Mouse (Mus musculus) hindbrain, embryonic 12.5 days (tissue): ENCODE measurements at regions not wholly inside any gene's neighbourhood (a gene's known extent, or its start where the extent isn't known, plus 50 kb on each side); places are given as distances from the start of the nearest gene placed in this dataset.
A peak's percentile ranks its signal among the peaks of the same experiment; 100 is the strongest.
"Not testable (repeated sequence)": the region's sequence is repeated elsewhere in the genome, so short reads cannot be mapped to it uniquely, and the experiment has no call there.

ENCODE experiments used
- ATAC-seq: fragments of 200-750 bp; cut with Nextera tagmentation; 2 replicates; pipeline ENCODE4 v1.8.0; 2017; ENCODE audit warnings: moderate TSS enrichment; ENCODE audit not compliant: low FRiP score
- H3K27ac ChIP-seq: fragments of 300-500 bp; sonication (generic); 2 replicates; pipeline ENCODE4 v1.5.1; 2016; ENCODE audit warnings: mild to moderate bottlenecking
- H3K27me3 ChIP-seq: fragments of 300-500 bp; sonication (generic); 2 replicates; pipeline ENCODE4 v1.6.1; 2016; ENCODE audit warnings: mild to moderate bottlenecking
- H3K36me3 ChIP-seq: fragments of 300-500 bp; sonication (generic); 2 replicates; pipeline ENCODE4 v1.6.1; 2016; ENCODE audit warnings: mild to moderate bottlenecking
- H3K4me1 ChIP-seq: fragments of 300-500 bp; sonication (generic); 2 replicates; pipeline ENCODE4 v1.6.1; 2016
- H3K4me2 ChIP-seq: fragments of 300-500 bp; sonication (generic); replicated peaks from 2 replicates; pipeline ENCODE4 v1.6.1; 2016; ENCODE audit warnings: mild to moderate bottlenecking
- H3K4me3 ChIP-seq: fragments of 300-500 bp; sonication (generic); 2 replicates; pipeline ENCODE4 v1.5.1; 2016; ENCODE audit warnings: mild to moderate bottlenecking
- H3K9ac ChIP-seq: fragments of 300-500 bp; sonication (generic); 2 replicates; pipeline ENCODE4 v1.6.1; 2016; ENCODE audit warnings: mild to moderate bottlenecking, moderate library complexity
- H3K9me3 ChIP-seq: fragments of 300-500 bp; sonication (generic); replicated peaks from 2 replicates; pipeline ENCODE4 v1.6.1; 2016; ENCODE audit warnings: mild to moderate bottlenecking
- WGBS: fragments of 180-500 bp; shearing (Covaris S2); methylation state at CpG from one replicate; pipeline ENCODE4 v1.1.7; 2016; 5-methylcytosine and 5-hydroxymethylcytosine counted together

DNA sequence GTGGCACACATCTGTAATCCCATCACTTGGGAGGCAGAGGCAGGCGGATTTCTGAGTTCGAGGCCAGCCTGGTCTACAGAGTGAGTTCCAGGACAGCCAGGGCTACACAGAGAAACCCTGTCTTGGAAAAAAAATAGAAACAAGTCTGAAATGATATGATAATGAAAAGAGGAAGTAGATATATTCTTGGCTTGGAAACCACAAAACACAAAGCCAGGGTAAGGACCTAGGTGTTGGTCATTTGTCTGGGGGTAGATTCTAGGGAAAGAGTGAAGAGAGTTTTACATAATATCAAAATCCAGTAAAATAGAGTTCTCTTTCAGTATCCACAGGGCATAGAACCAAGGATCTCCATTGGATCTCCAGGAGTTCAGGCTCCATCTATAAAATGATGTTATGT is 122.8 kb upstream of the Kiz start:
- not testable (repeated sequence) for H3K27ac ChIP-seq, ATAC-seq, H3K9me3 ChIP-seq, H3K4me1 ChIP-seq, H3K27me3 ChIP-seq, H3K4me3 ChIP-seq, H3K9ac ChIP-seq, H3K4me2 ChIP-seq, H3K36me3 ChIP-seq
- 92% methylated on average over 2 of the region's 2 CpGs for WGBS

DNA sequence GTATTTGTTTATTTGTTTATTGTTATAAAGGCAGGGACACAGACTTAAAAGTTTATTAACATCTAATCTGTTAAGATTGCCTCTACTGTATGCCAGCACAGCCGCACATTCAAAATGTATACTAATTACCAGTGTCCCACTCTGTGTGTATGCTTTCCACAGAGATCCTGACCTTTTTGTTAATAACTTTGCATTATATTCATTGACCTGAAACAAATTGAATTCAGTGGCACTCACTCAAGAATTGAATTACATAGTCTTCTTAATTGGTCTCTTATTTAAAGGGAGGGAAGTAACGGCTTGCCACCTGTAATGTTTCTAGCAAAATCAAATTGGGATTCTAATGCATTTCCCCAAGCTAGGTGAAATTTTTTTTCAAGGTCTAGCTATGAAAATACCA is 111.3 kb upstream of the Kiz start:
- Histone ChIP-seq H3K27me3 (0 out of 2 replicates have a peak, but pooled peaks cover 8% of the 10 kb centered on the region), H3K9me3 (no peaks in the 10 kb centered on the region), H3K4me1 (peaks cover 11% of the 10 kb centered on the region; the same call in 1 of the 2 replicates), H3K4me2 (no peak overlapping the region), H3K27ac (no peak overlapping the region), H3K9ac (no peak overlapping the region), H3K4me3 (no peak overlapping the region), H3K36me3 (no peaks in the 10 kb centered on the region)
- ATAC-seq: no peak
- 71% methylated on average over 2 of the region's 2 CpGs for WGBS

DNA sequence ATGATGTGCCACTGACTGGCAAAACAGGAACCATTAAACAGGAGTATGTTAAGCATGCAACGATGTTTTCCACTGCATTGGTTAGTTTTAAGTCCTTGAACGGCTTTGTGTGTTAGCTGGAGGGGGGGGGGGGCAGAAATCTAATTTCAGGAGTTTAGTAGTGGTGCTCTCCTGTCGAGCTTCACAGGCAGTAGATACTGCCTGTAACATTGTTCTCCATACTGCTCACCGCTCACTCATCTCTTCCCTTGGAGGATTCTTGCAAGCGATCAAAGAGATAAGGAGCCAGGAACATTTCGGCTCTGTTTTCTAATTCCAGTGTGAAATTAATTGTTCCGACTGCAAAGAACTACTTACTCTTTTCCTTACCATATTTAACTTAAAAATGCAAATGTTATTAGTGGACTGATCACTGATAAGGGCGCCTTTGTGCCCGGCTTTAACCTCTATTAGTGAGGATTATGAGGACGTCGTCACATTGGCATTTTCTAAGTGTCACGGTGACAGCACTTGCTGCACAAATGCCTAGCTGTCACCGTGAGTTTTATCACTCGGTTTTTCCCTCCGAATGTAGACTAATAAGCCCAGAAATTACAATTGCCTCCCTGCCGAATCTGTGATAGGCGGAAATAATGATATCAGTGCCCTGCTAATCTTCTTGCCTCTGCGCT is 110.5 kb upstream of the Kiz start:
- Histone ChIP-seq H3K9ac (no peak overlapping the region), H3K4me1 (peaks cover 11% of the 10 kb centered on the region; the same call in 1 of the 2 replicates), H3K36me3 (no peaks in the 10 kb centered on the region), H3K9me3 (no peaks in the 10 kb centered on the region), H3K27me3 (0 out of 2 replicates have a peak, but pooled peaks cover 8% of the 10 kb centered on the region), H3K4me2 (peak overlapping the region; percentile 40), H3K27ac (peak overlapping the region; percentile 64), H3K4me3 (peak overlapping the region; percentile 17)
- WGBS: 63% methylated on average over 18 of the region's 18 CpGs
- peak; percentile 30; the same call in 1 of the 2 replicates for ATAC-seq

DNA sequence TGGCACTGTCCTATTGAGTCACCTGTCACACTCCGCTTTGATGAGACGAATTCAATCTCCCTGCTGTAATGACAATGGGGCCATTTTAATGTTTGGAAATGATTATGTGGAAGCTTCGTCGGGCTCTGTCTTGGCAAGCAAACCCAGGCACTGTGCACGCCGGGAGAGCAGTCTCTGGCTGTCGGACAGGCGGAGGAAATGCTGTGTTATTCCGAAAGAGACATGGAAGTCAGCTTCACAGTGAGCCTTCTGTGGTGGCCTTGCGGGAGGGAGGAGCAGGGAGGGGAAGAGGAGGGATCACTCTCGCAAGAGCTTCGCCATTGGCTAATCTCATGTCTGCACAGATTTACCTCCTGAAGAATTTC is 110.0 kb upstream of the Kiz start:
- Histone ChIP-seq H3K36me3 (no peaks in the 10 kb centered on the region), H3K4me1 (peaks cover 11% of the 10 kb centered on the region; the same call in 1 of the 2 replicates), H3K4me3 (peak overlapping the region; percentile 17), H3K9ac (no peak overlapping the region), H3K27me3 (0 out of 2 replicates have a peak, but pooled peaks cover 8% of the 10 kb centered on the region), H3K4me2 (peak overlapping the region; percentile 40), H3K9me3 (no peaks in the 10 kb centered on the region), H3K27ac (peak overlapping the region; percentile 64)
- 48% methylated on average over 12 of the region's 12 CpGs for WGBS
- peak; percentile 78 for ATAC-seq

DNA sequence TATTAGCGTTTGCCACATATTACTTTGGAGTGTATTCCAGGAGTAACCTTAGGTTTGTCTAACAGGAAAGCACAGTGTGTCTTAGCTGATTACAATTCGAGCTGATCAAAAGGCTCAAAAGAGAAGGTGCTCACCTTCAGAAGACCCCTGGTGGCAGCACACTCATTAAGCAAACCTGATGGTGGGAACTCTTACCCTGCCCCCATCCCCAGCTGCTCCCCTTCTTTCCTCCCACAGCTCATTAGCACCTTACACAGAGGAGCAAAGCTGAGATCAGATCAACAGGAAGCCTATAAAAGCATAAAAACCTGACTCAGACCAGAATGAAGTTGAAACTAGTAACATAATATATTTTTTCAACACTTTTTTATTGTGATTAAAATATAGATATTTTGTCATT is 101.7 kb upstream of the Kiz start:
- H3K4me2 ChIP-seq: no peak overlapping the region
- H3K27ac ChIP-seq: no peak overlapping the region
- no peak for ATAC-seq
- 0 out of 2 replicates have a peak, but pooled peaks cover 2% of the 10 kb centered on the region for H3K9me3 ChIP-seq
- no peaks in the 10 kb centered on the region for H3K36me3 ChIP-seq
- 41% methylated on average over 2 of the region's 2 CpGs for WGBS
- H3K27me3 ChIP-seq: no peaks in the 10 kb centered on the region; the same call in 1 of the 2 replicates
- no peaks in the 10 kb centered on the region for H3K4me1 ChIP-seq
- H3K9ac ChIP-seq: no peak overlapping the region
- no peak overlapping the region for H3K4me3 ChIP-seq

DNA sequence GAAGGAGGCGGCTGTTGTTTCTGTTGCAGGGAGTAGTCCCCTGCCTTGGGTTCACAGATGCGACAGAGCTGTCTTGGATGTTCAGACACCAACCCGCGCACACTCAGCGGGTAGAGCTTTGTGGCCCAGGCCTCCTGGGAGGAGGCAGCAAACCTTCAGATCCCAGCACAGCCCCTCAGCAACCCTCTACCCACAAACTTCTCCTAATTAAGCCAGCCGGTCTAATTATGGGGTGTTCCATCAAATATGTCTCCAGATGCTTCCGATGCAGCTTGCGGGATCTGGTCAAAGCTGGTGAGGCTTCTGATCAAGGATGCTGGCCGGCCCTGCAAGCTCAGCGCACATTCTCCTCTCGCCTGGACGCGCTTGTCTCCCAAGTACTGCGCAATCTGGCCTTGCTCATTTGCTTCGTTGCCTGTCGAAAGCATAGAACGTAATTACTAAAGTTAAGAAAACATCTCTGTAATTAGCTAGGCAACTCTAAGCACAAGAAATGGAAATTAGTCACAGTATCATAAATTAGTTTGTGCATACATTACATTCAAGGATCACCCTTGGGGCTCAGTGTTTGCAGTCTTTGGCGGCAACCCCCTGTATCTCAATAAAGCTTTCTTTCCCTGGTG is 92.0 kb upstream of the Kiz start:
- Histone ChIP-seq H3K27ac (0 out of 2 replicates have a peak overlapping the region, but pooled peaks have one; percentile 2), H3K4me1 (peaks cover 20% of the 10 kb centered on the region), H3K4me3 (no peak overlapping the region), H3K9ac (no peak overlapping the region), H3K36me3 (no peaks in the 10 kb centered on the region), H3K4me2 (no peak overlapping the region), H3K27me3 (0 out of 2 replicates have a peak, but pooled peaks cover 14% of the 10 kb centered on the region), H3K9me3 (no peaks in the 10 kb centered on the region)
- WGBS: 43% methylated on average over 18 of the region's 18 CpGs
- peak; percentile 67 for ATAC-seq

DNA sequence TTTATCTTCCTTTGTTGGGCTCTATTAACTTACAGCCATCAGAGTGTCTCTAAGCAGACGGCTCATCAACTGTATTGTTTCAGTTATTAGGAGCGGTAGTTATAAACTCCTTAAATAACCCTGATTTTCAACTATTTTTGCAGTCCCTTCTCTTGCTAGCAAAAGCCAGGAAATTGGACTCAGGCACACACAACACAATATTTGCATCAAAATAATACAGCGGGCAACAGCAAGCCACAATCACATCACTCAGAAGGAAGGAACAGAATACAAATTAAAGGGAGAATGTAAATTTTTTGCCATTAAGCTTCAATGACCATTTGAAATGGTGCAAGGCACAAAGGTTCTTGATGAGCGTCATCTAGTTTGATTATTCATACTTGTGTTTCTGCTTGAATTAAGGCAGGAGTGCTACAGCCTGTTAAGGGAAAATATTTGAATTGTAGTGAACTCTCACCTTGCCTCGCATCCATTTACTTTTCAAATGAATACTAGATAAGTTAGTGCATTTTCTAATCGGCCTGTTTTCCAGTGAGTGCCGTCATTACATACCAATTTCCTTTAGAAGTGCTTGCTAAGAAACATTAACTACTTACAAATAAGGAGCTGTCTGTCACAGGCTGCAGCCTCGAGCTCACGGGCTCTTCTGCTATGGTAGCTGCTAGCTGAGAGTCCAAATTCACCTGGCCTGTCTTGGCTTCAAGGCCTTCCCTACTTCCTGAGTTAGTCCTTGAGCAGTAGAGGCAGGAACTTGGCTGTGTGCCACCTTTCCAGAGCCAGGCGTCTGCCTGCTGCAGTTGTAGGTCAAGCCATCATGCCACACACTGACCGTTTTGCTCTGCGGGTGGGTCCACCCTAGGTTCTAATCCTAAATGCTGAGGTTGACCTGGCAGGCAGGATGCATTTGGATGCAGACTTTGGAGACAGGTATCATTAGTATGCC is 91.1 kb upstream of the Kiz start:
- ATAC-seq: no peak
- 59% methylated on average over 12 of the region's 12 CpGs for WGBS

DNA sequence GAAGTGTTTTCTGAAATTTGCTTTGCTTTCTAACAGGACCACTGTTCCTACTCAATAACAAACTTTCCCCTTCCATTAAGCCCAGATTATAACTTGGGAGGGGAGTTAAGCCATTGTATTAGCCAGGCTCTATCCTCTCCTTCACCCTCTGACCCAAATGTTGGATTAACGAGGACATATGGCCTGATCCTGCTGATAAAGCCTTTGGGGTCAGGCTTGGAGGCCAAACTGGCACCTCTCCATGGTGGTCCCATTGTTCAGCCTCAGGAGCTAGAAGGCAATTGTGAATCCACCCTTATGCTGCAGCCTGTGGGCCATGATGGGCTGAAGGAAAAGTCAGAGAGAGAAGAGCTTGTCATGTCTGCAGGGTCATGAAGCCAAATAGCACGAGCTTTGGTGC is 80.8 kb upstream of the Kiz start:
- no peaks in the 10 kb centered on the region for H3K36me3 ChIP-seq
- no peaks in the 10 kb centered on the region for H3K9me3 ChIP-seq
- 40% methylated on average over 2 of the region's 2 CpGs for WGBS
- no peaks in the 10 kb centered on the region for H3K4me1 ChIP-seq
- H3K27me3 ChIP-seq: no peaks in the 10 kb centered on the region; the same call in 1 of the 2 replicates
- ATAC-seq: no peak
- H3K4me3 ChIP-seq: no peak overlapping the region
- H3K9ac ChIP-seq: no peak overlapping the region
- no peak overlapping the region for H3K27ac ChIP-seq
- H3K4me2 ChIP-seq: no peak overlapping the region

More for the DNA sequence above, 91.1 kb upstream of the Kiz start:
- no peak overlapping the region for H3K4me2 ChIP-seq
- H3K4me1 ChIP-seq: peaks cover 20% of the 10 kb centered on the region
- H3K27ac ChIP-seq: no peak overlapping the region; the same call in 1 of the 2 replicates
- no peaks in the 10 kb centered on the region for H3K36me3 ChIP-seq
- H3K27me3 ChIP-seq: 0 out of 2 replicates have a peak, but pooled peaks cover 14% of the 10 kb centered on the region
- H3K4me3 ChIP-seq: no peak overlapping the region
- no peaks in the 10 kb centered on the region for H3K9me3 ChIP-seq
- H3K9ac ChIP-seq: no peak overlapping the region

DNA sequence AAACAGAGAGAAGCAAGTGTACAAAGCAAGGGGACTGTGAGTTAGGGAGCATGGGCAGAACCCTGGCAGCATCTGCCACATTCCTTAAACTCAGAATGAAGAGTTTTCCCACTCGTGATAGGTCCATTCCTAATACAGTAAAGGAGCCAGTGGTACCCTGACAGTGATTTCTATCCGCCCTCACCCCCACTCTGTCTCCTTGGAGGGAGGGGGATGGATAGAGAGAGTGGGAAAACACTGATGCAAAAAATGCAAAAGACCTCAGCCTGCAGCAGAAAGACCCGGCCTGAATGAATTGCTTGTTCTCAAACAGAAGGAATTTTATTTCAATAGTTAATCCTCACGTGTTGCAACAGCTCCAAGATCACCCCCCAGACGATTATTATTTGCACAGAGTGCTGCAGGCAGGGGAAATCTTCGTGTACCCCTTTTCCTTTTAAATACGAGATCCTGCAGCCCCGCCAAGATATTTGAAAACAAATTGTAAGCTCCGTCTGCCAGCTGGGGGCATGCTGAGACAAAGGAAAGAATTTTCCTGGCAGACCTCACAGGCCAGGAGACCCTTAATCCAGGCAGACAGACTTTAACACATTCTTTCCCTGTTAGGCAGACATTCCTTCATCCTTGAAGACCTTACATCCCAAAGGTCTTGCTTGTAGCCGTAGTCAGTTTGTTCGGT is 68.4 kb upstream of the Kiz start:
- 0 out of 2 replicates have a peak overlapping the region, but pooled peaks have one; percentile 33 for H3K9ac ChIP-seq
- H3K4me2 ChIP-seq: peak overlapping the region; percentile 31; the same call in 1 of the 2 replicates
- H3K4me1 ChIP-seq: peaks cover 16% of the 10 kb centered on the region
- no peaks in the 10 kb centered on the region for H3K27me3 ChIP-seq
- peak; percentile 58; the same call in 1 of the 2 replicates for ATAC-seq
- H3K4me3 ChIP-seq: no peak overlapping the region
- no peaks in the 10 kb centered on the region for H3K9me3 ChIP-seq
- H3K27ac ChIP-seq: 0 out of 2 replicates have a peak overlapping the region, but pooled peaks have one; percentile 25
- WGBS: 11% methylated on average over 11 of the region's 11 CpGs
- H3K36me3 ChIP-seq: no peaks in the 10 kb centered on the region

DNA sequence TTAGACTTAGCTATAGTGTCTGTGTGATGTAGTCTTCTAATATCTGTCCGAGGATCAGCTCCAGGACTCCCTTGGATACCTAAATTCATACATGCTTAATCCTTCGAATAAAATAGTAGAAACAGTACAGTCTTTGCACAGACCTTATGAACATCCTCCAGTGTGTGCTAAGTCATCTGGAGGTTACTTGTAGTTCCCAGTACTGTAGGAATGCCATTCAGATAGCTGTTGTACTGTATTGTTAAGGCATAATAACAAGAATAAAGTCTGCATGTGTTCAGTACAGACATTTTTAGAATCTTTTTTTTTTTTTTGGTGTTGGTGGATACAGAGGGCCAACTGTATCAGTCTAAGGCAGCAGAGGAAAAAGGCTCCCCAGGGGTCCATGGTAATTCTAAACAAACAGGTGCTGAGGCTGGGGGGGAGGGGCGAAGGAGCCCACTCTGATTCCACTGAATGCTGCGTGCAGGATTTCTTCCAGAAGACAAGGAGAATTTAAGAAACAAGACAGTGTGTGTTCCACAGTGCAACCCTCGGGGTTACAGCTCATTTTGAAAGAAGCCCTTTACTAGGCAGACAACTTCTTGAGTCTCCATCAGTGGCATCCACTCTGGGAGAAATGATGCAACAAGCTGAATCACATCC is 67.7 kb upstream of the Kiz start:
- 56% methylated on average over 5 of the region's 5 CpGs for WGBS
- Histone ChIP-seq H3K36me3 (no peaks in the 10 kb centered on the region), H3K4me2 (0 out of 2 replicates have a peak overlapping the region, but pooled peaks have one; percentile 31), H3K9ac (no peak overlapping the region), H3K4me1 (peaks cover 16% of the 10 kb centered on the region), H3K9me3 (no peaks in the 10 kb centered on the region), H3K27me3 (no peaks in the 10 kb centered on the region), H3K27ac (0 out of 2 replicates have a peak overlapping the region, but pooled peaks have one; percentile 25), H3K4me3 (no peak overlapping the region)
- peak; percentile 38; the same call in 1 of the 2 replicates for ATAC-seq

DNA sequence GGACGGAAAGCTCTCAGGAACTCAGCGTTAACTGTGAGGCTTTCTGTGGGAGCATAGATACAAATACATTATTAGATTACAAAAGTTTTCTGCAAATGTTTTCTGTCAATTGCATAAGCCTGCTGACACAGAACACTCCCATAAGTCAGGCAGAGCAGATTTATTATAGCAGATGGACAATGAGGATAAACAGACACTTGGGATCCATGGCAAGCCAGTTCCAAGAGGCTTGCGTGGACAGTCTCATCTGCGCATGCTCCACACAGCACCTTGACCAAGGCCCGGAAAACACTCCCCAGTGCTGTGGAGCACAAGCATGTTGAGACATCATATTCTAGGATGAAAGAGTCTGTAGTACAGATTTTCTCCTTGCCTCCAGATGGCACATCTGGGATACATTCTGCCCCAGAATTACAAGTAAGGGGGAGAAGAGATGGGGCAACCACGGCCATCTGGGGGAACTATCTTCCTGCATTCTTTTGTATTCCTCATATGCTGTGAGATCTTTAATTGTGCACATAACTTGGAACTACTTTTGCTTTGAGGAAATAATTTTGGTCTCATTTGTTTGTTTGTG is 62.7 kb upstream of the Kiz start:
- H3K27ac ChIP-seq: no peak overlapping the region
- no peaks in the 10 kb centered on the region for H3K36me3 ChIP-seq
- ATAC-seq: no peak
- no peak overlapping the region for H3K4me2 ChIP-seq
- H3K4me3 ChIP-seq: no peak overlapping the region
- no peak overlapping the region for H3K9ac ChIP-seq
- no peaks in the 10 kb centered on the region for H3K27me3 ChIP-seq
- WGBS: 88% methylated on average over 6 of the region's 6 CpGs
- H3K9me3 ChIP-seq: no peaks in the 10 kb centered on the region; the same call in 1 of the 2 replicates
- H3K4me1 ChIP-seq: 0 out of 2 replicates have a peak, but pooled peaks cover 2% of the 10 kb centered on the region
